In the genomic region with DNA sequence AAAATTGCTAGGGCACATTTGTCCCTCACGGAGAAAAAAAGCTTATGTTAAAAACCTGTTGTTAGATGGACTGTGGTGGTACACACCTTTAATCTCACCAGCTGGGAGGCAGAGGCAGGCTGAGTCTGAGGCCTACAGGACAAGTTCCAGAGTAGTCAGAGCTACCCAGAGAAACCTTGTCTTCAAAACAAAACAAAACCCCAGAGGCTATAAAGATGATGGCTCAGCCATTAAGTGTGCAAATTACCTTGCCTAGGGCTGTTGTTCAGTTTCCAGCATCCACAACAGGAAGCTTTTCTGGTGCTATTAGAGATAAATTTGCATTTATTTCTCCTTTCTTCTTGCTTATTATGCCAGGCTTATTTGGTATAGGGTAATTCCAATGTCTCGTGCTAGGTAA, we compare ENCODE assay signal across 24 mouse cellular contexts. TPM values are rescaled to one million over a fixed set of nuclear protein-coding genes. Genes with fewer than 3 reads are reported as not detected.
DNase-seq lines count a peak whose midpoint lies in the region; TF ChIP-seq lines count a peak whose summit lies in the region.
"Had no signal": no experiment of that assay in that cellular context is flagged by ENCODE, and none has a peak within 500 bp of the region (broad histone marks: within the 10 kb centered on the region; RNA-seq: fewer than 3 reads in every experiment).

No protein-coding gene starts in this region.

- in situ Hi-C loops in ES-E14 (cut with MboI; ENCODE audit: low sequenced_read_pairs in 2 of 2, unreplicated experiment in 2 of 2) = no loop called here

- TF ChIP-seq CTCF in ES-Bruce4 (IDR thresholded peaks at IDR 0.05; ENCODE audit: low read depth, low read length) = no peak
- no peak for TF ChIP-seq CTCF in kidney, adult 2 months (conservative IDR thresholded peaks at IDR 0.05; ENCODE audit: insufficient read depth, insufficient read length, low read depth, low read length)

- no peak overlapping the region for H3K9ac ChIP-seq in ES-Bruce4 (ENCODE audit: low read depth, poor library complexity, severe bottlenecking)
- no peak overlapping the region for H3K9ac ChIP-seq in ES-E14 (ENCODE audit: insufficient read depth, low read depth, low read length, poor library complexity, severe bottlenecking)
- H3K9ac ChIP-seq: embryonic facial prominence, embryonic 12.5 days; forebrain, embryonic 13.5 days; forebrain, embryonic 15.5 days; forebrain, postnatal 0 days had no signal

- H3K27me3 ChIP-seq in ES-Bruce4 (ENCODE audit: control insufficient read depth, insufficient read depth, low read length, poor library complexity, severe bottlenecking) = no peaks in the 10 kb centered on the region
- H3K27me3 ChIP-seq in kidney, adult 2 months (replicated peaks; ENCODE audit: control insufficient read depth, insufficient read depth, low read length) = no peaks in the 10 kb centered on the region
- H3K27me3 ChIP-seq: CH12.LX; embryonic facial prominence, embryonic 12.5 days; forebrain, embryonic 13.5 days; forebrain, embryonic 15.5 days had no signal

- TF ChIP-seq POLR2A in ES-Bruce4 (IDR thresholded peaks at IDR 0.05; ENCODE audit: insufficient read depth, low read length) = no peak
- no peak for TF ChIP-seq POLR2A in kidney, adult 2 months (IDR thresholded peaks at IDR 0.05; ENCODE audit: low read depth, low read length)

- WGBS in kidney, adult 2 months = 83% methylated on average over 2 of the region's 2 CpGs

- H3K27ac ChIP-seq in ES-Bruce4 (ENCODE audit: insufficient read depth, low read length) (0 out of 2 replicates have a peak overlapping the region, but pooled peaks have one; percentile 45), ES-E14 (ENCODE audit: insufficient read depth, low read depth, low read length, poor library complexity, severe bottlenecking) (peak overlapping the region; percentile 28; the same call in 1 of the 2 replicates)
- no peak overlapping the region for H3K27ac ChIP-seq in kidney, adult 2 months (ENCODE audit: insufficient read depth, low read depth, low read length)
- H3K27ac ChIP-seq: embryonic facial prominence, embryonic 10.5 days; embryonic facial prominence, embryonic 12.5 days; forebrain, embryonic 13.5 days; forebrain, embryonic 15.5 days had no signal

- no peaks in the 10 kb centered on the region for H3K9me3 ChIP-seq in ES-Bruce4 (replicated peaks; ENCODE audit: control insufficient read depth, insufficient read depth, low read length, poor library complexity, severe bottlenecking)
- no peaks in the 10 kb centered on the region for H3K9me3 ChIP-seq in ES-E14 (ENCODE audit: control insufficient read depth, insufficient read depth, low read depth, low read length)
- H3K9me3 ChIP-seq: embryonic facial prominence, embryonic 10.5 days; embryonic facial prominence, embryonic 12.5 days; forebrain, embryonic 13.5 days; forebrain, embryonic 15.5 days had no signal

- DNase-seq in ES-E14 (ENCODE audit: low read depth, low spot score) = peak; percentile 61
- peak; percentile 80 for DNase-seq in ZHBTc4 (ENCODE audit: low read depth, low spot score)
- no peak for DNase-seq in kidney, adult 2 months
- DNase-seq in spleen, adult 18-20 months = no peak
- DNase-seq: adrenal gland, adult 2 months; adrenal gland, postnatal 10 days; adrenal gland, postnatal 25 days; B cell, adult 2 months; cerebellum, adult 11 months; cerebellum, adult 18-20 months; cerebellum, adult 8-10 months; cerebellum, adult 9-11 months; cerebellum, postnatal 14 days; cerebellum, postnatal 36 days; forebrain, postnatal 0 days had no signal

- no peaks in the 10 kb centered on the region for H3K4me1 ChIP-seq in ES-Bruce4 (ENCODE audit: control insufficient read depth, insufficient read depth, low read length)
- H3K4me1 ChIP-seq in ES-E14 (ENCODE audit: control insufficient read depth in 2 of 2, insufficient read depth in 2 of 2, low read length in 2 of 2, poor library complexity in 1 of 2) = 0 out of 4 replicates have a peak, but pooled peaks cover 0 to 1% of the 10 kb centered on the region in 2 experiments
- no peaks in the 10 kb centered on the region for H3K4me1 ChIP-seq in kidney, adult 2 months (ENCODE audit: control insufficient read depth, insufficient read depth, low read length)
- H3K4me1 ChIP-seq: embryonic facial prominence, embryonic 10.5 days; embryonic facial prominence, embryonic 12.5 days; forebrain, embryonic 13.5 days; forebrain, embryonic 15.5 days had no signal

- H3K4me3 ChIP-seq in ES-Bruce4 (ENCODE audit: low read depth, low read length) (no peak overlapping the region), ES-E14 (ENCODE audit: insufficient read depth in 1 of 2, low read depth in 1 of 2, low read length in 2 of 2, poor library complexity in 1 of 2, severe bottlenecking in 1 of 2) (no peak overlapping the region)
- H3K4me3 ChIP-seq in kidney, adult 2 months (ENCODE audit: insufficient read depth, low read depth, low read length) = no peak overlapping the region
- H3K4me3 ChIP-seq: embryonic facial prominence, embryonic 10.5 days; embryonic facial prominence, embryonic 12.5 days; forebrain, embryonic 13.5 days; forebrain, embryonic 15.5 days had no signal

- H3K36me3 ChIP-seq in ES-Bruce4 (ENCODE audit: control insufficient read depth, insufficient read depth, low read length, poor library complexity, severe bottlenecking) (peaks cover 57% of the 10 kb centered on the region), ES-E14 (ENCODE audit: control insufficient read depth, insufficient read depth, low read length, poor library complexity, severe bottlenecking) (peaks cover 47% of the 10 kb centered on the region)
- no peaks in the 10 kb centered on the region for H3K36me3 ChIP-seq in kidney, adult 2 months (ENCODE audit: control insufficient read depth, insufficient read depth, low read length)

- no peak for TF ChIP-seq EP300 in ES-Bruce4 (IDR thresholded peaks at IDR 0.05; ENCODE audit: insufficient read depth, low read depth, low read length)

TF ChIP-seq in ES-E14, 5 proteins besides CTCF, POLR2A, EP300 and RAD21:
- no peak for TF ChIP-seq CHD2 (IDR thresholded peaks at IDR 0.05; ENCODE audit: low read depth, low read length)
- no peak for TF ChIP-seq MAFK (IDR thresholded peaks at IDR 0.05; ENCODE audit: insufficient read depth, low read depth, low read length)
- TF ChIP-seq ZC3H11A (IDR thresholded peaks at IDR 0.05; ENCODE audit: borderline replicate concordance, low read depth, low read length) = no peak
- TF ChIP-seq ZNF384 (IDR thresholded peaks at IDR 0.05; ENCODE audit: low read depth, low read length) = no peak
- no peak for TF ChIP-seq HCFC1 (IDR thresholded peaks at IDR 0.05; ENCODE audit: borderline replicate concordance, insufficient read depth, low read length)

RNA-seq across cellular contexts. Expression of a gene that starts 30.9 kb away (rescaled TPM):
- polyA plus RNA-seq in ES-Bruce4 (2011; ENCODE audit: insufficient read depth, insufficient read length, low read depth, missing spikeins) = 25.5 and 29.2 TPM in 2 replicates
- 37.1 and 42.5 TPM in 2 replicates for total RNA-seq in ES-E14 (2012; rRNA removed)
- polyA plus RNA-seq in kidney, adult 2 months (2012; rRNA removed) = 10.9 and 11.4 TPM in 2 replicates

RNA-seq across cellular contexts. Expression of a gene that starts 39.4 kb away (rescaled TPM):
- polyA plus RNA-seq in ES-Bruce4 (2011; ENCODE audit: insufficient read depth, insufficient read length, low read depth, missing spikeins) = 134 and 157 TPM in 2 replicates
- 70.1 and 121 TPM in 2 replicates for total RNA-seq in ES-E14 (2012; rRNA removed)
- polyA plus RNA-seq in kidney, adult 2 months (2012; rRNA removed) = 6.1 and 6.8 TPM in 2 replicates

RNA-seq across cellular contexts. Expression of a gene that starts 56.5 kb away (rescaled TPM):
- polyA plus RNA-seq in ES-Bruce4 (2011; ENCODE audit: insufficient read depth, insufficient read length, low read depth, missing spikeins) = 0.85 and 1.6 TPM in 2 replicates
- 1.1 and 2.1 TPM in 2 replicates for total RNA-seq in ES-E14 (2012; rRNA removed)
- 0.36 and 0.37 TPM in 2 replicates for polyA plus RNA-seq in kidney, adult 2 months (2012; rRNA removed)
- total RNA-seq: CH12.LX, MEL had no signal
- polyA plus RNA-seq: CD4-positive, CD25-positive, alpha-beta regulatory T cell, adult 4 months had no signal

RNA-seq across cellular contexts. Expression of a gene that starts 59.7 kb away (rescaled TPM):
- not detected in 2 replicates for polyA plus RNA-seq in ES-Bruce4 (2011; ENCODE audit: insufficient read depth, insufficient read length, low read depth, missing spikeins)
- not detected in 2 replicates for total RNA-seq in ES-E14 (2012; rRNA removed)
- 0.30 and 0.59 TPM in 2 replicates for polyA plus RNA-seq in kidney, adult 2 months (2012; rRNA removed)
- total RNA-seq: CH12.LX, MEL had no signal
- polyA plus RNA-seq: CD4-positive, CD25-positive, alpha-beta regulatory T cell, adult 4 months; cortical plate, adult 2 months; forebrain, embryonic 13.5 days; forebrain, embryonic 15.5 days; forebrain, postnatal 0 days had no signal

Comparison
In these comparisons a context has a peak if more than half of its experiments do, and no peak if none do; other contexts are left out.
1. DNase-seq: peak in ES-E14 (single experiment) and ZHBTc4 (single experiment); none in kidney, adult 2 months (single experiment) and spleen, adult 18-20 months (0 of 2).
2. RNA of a gene that starts 39.4 kb away (polyA plus RNA-seq): 134 to 157 TPM in ES-Bruce4; 6.1 to 6.8 TPM in kidney, adult 2 months; every median in the first group is over 10 times any median in the second.